Mouse (Mus musculus) liver, postnatal 0 days (tissue): ENCODE measurements around the gene Parp16.

Experiments
- CTCF ChIP-seq: sonication (generic); IDR thresholded peaks from 2 replicates; pipeline ENCODE4 v1.5.1; 2016; ENCODE audit warnings: antibody characterized with exemption, low read depth
- EP300 ChIP-seq: IDR thresholded peaks from 2 replicates; pipeline ENCODE4 v1.6.1; 2016; ENCODE audit warnings: antibody characterized with exemption, low read depth, mild to moderate bottlenecking

GRCm38 (mm10) chr9:65239731-65240130 is 44.6 kb downstream of the Parp16 start:
- TF ChIP-seq CTCF = peak; percentile 18; the same call in 1 of the 2 replicates
- no peak for TF ChIP-seq EP300
